Mouse (Mus musculus): ENCODE results near the gene Nkain4.

Nkain4 gene

GRCm38 (mm10) chr2:180949947-180950346 lies 4.6 kb downstream of the Nkain4 start:
- DNase-seq, result no peak

GRCm38 (mm10) chr2:180941869-180942268 lies 12.6 kb downstream of the Nkain4 start:
- DNase-seq, result no peak

- DNase-seq, result no peak
Observed at GRCm38 (mm10) chr2:180940187-180940586, 14.3 kb downstream of the Nkain4 start.

GRCm38 (mm10) chr2:180932418-180932817 lies 22.1 kb downstream of the Nkain4 start:
- no peak for DNase-seq

- DNase-seq, result no peak
Observed at GRCm38 (mm10) chr2:180928723-180929122, 25.8 kb downstream of the Nkain4 start, which contains the start of gene Birc7. Gene Birc7 (plus strand): TSS chr2:180929023.

GRCm38 (mm10) chr2:180925176-180925575 lies 29.3 kb downstream of the Nkain4 start:
- peak; percentile 78 for DNase-seq

- DNase-seq, result no peak
Observed at GRCm38 (mm10) chr2:180922739-180923138, 31.8 kb downstream of the Nkain4 start.

GRCm38 (mm10) chr2:180920810-180921400 lies 33.6 kb downstream of the Nkain4 start, which contains the start of gene Ythdf1:
Gene Ythdf1 (minus strand): TSS chr2:180920949.
- peak; percentile 98 for DNase-seq

- DNase-seq, result no peak
Observed at GRCm38 (mm10) chr2:180919913-180920809, 34.3 kb downstream of the Nkain4 start.

- DNase-seq, result no peak
Observed at GRCm38 (mm10) chr2:180915886-180916433, 38.5 kb downstream of the Nkain4 start.

GRCm38 (mm10) chr2:180910928-180911327 lies 43.6 kb downstream of the Nkain4 start:
- no peak for DNase-seq

GRCm38 (mm10) chr2:180905556-180906221 lies 48.8 kb downstream of the Nkain4 start:
- DNase-seq, result no peak

GRCm38 (mm10) chr2:180904435-180905208 lies 49.9 kb downstream of the Nkain4 start:
- DNase-seq, result no peak

- DNase-seq, result no peak
Observed at GRCm38 (mm10) chr2:180902086-180902485, 52.4 kb downstream of the Nkain4 start.

GRCm38 (mm10) chr2:180897857-180898256 lies 56.6 kb downstream of the Nkain4 start:
- DNase-seq, result no peak

- DNase-seq, result no peak
Observed at GRCm38 (mm10) chr2:180896819-180897625, 57.5 kb downstream of the Nkain4 start.

- DNase-seq, result no peak
Observed at GRCm38 (mm10) chr2:180895837-180896525, 58.5 kb downstream of the Nkain4 start.

- DNase-seq, result no peak
Observed at GRCm38 (mm10) chr2:180895321-180895720, 59.2 kb downstream of the Nkain4 start.

GRCm38 (mm10) chr2:180894734-180895133 lies 59.8 kb downstream of the Nkain4 start:
- DNase-seq, result peak; percentile 42

GRCm38 (mm10) chr2:180894029-180894623 lies 60.4 kb downstream of the Nkain4 start:
- peak; percentile 60 for DNase-seq
